ENCODE assay signal across 22 mouse cellular contexts in the genomic region with DNA sequence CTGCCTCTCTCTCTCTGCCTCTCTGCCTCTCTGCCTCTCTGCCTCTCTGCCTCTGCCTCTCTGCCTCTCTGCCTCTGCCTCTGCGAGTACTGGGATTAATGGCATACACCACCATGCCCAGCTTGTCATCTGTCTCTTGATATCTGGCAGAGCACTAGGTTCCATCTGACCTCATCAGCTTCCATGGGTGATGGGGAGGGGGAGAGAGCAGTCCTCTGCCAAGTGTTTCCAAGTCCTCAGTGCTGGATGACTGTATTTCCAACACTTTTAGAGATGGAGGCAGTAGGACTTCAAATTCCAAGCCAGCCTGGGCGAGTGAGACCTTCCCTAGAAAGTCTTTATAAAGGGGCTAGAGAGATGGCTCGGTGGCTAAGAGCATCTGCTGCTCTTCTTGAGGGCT. TPM values are rescaled to one million over a fixed set of nuclear protein-coding genes. Genes with fewer than 3 reads are reported as not detected.
DNase-seq lines count a peak whose midpoint lies in the region; ATAC-seq and TF ChIP-seq lines count a peak whose summit lies in the region.
"Had no signal": no experiment of that assay in that cellular context is flagged by ENCODE, and none has a peak within 500 bp of the region (broad histone marks: within the 10 kb centered on the region; RNA-seq: fewer than 3 reads in every experiment).

No protein-coding gene starts in this region.

- H3K27me3 ChIP-seq in heart, embryonic 10.5 days (ENCODE audit: insufficient read depth, poor library complexity, severe bottlenecking): peaks cover 71% of the 10 kb centered on the region

- no peak for TF ChIP-seq CTCF in brain, embryonic 14.5 days (IDR thresholded peaks at IDR 0.05; ENCODE audit: borderline replicate concordance, extremely low read depth, insufficient read depth, insufficient read length)

- H3K27ac ChIP-seq in heart, embryonic 10.5 days: no peak overlapping the region

- no peak for ATAC-seq in cerebellum, adult (ENCODE audit: insufficient number of reproducible peaks, low FRiP score, low TSS enrichment)
- ATAC-seq: activated CD4-positive, CD25-positive, alpha-beta regulatory T cell, adult 4 months; CD4-positive, CD25-positive, alpha-beta regulatory T cell, adult 4 months; Patski had no signal

- 46% methylated on average over 3 of the region's 3 CpGs for WGBS in heart, embryonic 10.5 days

- DNase-seq in cerebellum, postnatal 10 days: peak; percentile 56 to 61
- DNase-seq in heart, embryonic 10.5 days (ENCODE audit: low spot score): peak; percentile 63
- DNase-seq in heart, adult 9 months (ENCODE audit: low spot score in 2 of 2): no peak
- DNase-seq in brain, embryonic 14.5 days (ENCODE audit: low read depth): peak; percentile 32
- no peak for DNase-seq in lung, postnatal 25 days (ENCODE audit: low spot score)
- DNase-seq: adrenal gland, adult 2 months; adrenal gland, adult 8-10 months; adrenal gland, postnatal 10 days; adrenal gland, postnatal 14 days; adrenal gland, postnatal 25 days; adrenal gland, postnatal 36 days; B cell, adult 2 months; cerebellum, adult 11 months; cerebellum, adult 11-12 months; cerebellum, adult 18-20 months; cerebellum, adult 2 months; cerebellum, adult 8-10 months had no signal

- 0 out of 2 replicates have a peak, but pooled peaks cover 5% of the 10 kb centered on the region for H3K9me3 ChIP-seq in heart, embryonic 10.5 days

- H3K36me3 ChIP-seq in heart, embryonic 10.5 days: no peaks in the 10 kb centered on the region
- H3K36me3 ChIP-seq: G1E had no signal

- H3K4me3 ChIP-seq in heart, embryonic 10.5 days: no peak overlapping the region

- no peak for TF ChIP-seq POLR2A in brain, embryonic 14.5 days (IDR thresholded peaks at IDR 0.05; ENCODE audit: borderline replicate concordance, extremely low read depth, insufficient read depth, insufficient read length, poor library complexity, severe bottlenecking)

- H3K4me1 ChIP-seq in heart, embryonic 10.5 days: peaks cover 8% of the 10 kb centered on the region

RNA-seq across cellular contexts. Expression of a gene that starts 42.0 kb away (rescaled TPM):
- polyA plus RNA-seq in heart, embryonic 10.5 days (2016; fragmentation: Nextera tagmentation; extraction: Ambion mirVana): 0.73 and 0.74 TPM in 2 replicates
- polyA plus RNA-seq in brain, embryonic 14.5 days (2012; rRNA removed): 44.6 and 57.5 TPM in 2 replicates

Comparison
In these comparisons a context has a peak if more than half of its experiments do, and no peak if none do; other contexts are left out.
1. DNase-seq: peak in cerebellum, postnatal 10 days (2 of 2), heart, embryonic 10.5 days (single experiment) and brain, embryonic 14.5 days (single experiment); none in heart, adult 9 months (0 of 2) and lung, postnatal 25 days (single experiment).
2. RNA of a gene that starts 42.0 kb away (polyA plus RNA-seq): 44.6 to 57.5 TPM in brain, embryonic 14.5 days; 0.73 to 0.74 TPM in heart, embryonic 10.5 days; every median in the first group is over 10 times any median in the second.